Mouse (Mus musculus) myocyte (in vitro differentiated cells): Measurements from ENCODE around the gene Vamp9.

Experiments
- POLR2A ChIP-seq: IDR thresholded peaks from one replicate; pipeline ENCODE4 v1.6.1; 2011; ENCODE audit warnings: low read depth, mild to moderate bottlenecking, control low read depth, moderate library complexity; ENCODE audit not compliant: insufficient read length
- POLR2AphosphoS2 ChIP-seq: IDR thresholded peaks from one replicate; pipeline ENCODE4 v1.6.1; 2011; ENCODE audit warnings: low read depth, control low read depth; ENCODE audit not compliant: insufficient read length

GRCm38 (mm10) chr5:99976334-99976955 lies 70.4 kb downstream of the Vamp9 start:
- TF ChIP-seq POLR2A (no peak), POLR2AphosphoS2 (no peak)
